Mouse (Mus musculus) c-Kit-positive CD71-negative TER-119-negative erythroid progenitor cells, embryonic 14.5 days (primary cell): ENCODE results near the gene Ager.
A peak's percentile ranks its signal among the peaks of the same experiment; 100 is the strongest.

ENCODE experiments used
- DNase-seq: peaks from one replicate; pipeline ENCODE4 v3.0.0-alpha.2; 2013; ENCODE audit warnings: low read depth

The Ager gene

GRCm38 (mm10) chr17:34597566-34598095 lies at the start of gene Ager:
Gene Ager, plus strand, starts transcription at chr17:34597862.
- DNase-seq: no peak

GRCm38 (mm10) chr17:34549156-34549555 lies 48.5 kb upstream of the Ager start:
- no peak for DNase-seq

GRCm38 (mm10) chr17:34549843-34550242 lies 47.8 kb upstream of the Ager start:
- DNase-seq: no peak

- DNase-seq: peak; percentile 70
These were observed 42.2 kb upstream of the Ager start for GRCm38 (mm10) chr17:34555483-34555882.

GRCm38 (mm10) chr17:34556406-34556805 lies 41.3 kb upstream of the Ager start:
- no peak for DNase-seq

- DNase-seq: no peak
These were observed 40.3 kb upstream of the Ager start for GRCm38 (mm10) chr17:34557411-34557810.

- no peak for DNase-seq
These were observed 38.5 kb upstream of the Ager start for GRCm38 (mm10) chr17:34559116-34559515.

GRCm38 (mm10) chr17:34559895-34560294 lies 37.8 kb upstream of the Ager start:
- no peak for DNase-seq

GRCm38 (mm10) chr17:34560438-34560837 lies 37.2 kb upstream of the Ager start:
- DNase-seq: no peak

GRCm38 (mm10) chr17:34561200-34561599 lies 36.5 kb upstream of the Ager start:
- DNase-seq: peak; percentile 37

- DNase-seq: no peak
These were observed 35.1 kb upstream of the Ager start for GRCm38 (mm10) chr17:34562595-34562994.

- no peak for DNase-seq
These were observed 34.3 kb upstream of the Ager start for GRCm38 (mm10) chr17:34563354-34563753.

GRCm38 (mm10) chr17:34564003-34564421 lies 33.6 kb upstream of the Ager start, which contains the start of gene Notch4:
Gene Notch4, plus strand, starts transcription at chr17:34564268.
- no peak for DNase-seq

GRCm38 (mm10) chr17:34564796-34565195 lies 32.9 kb upstream of the Ager start:
- no peak for DNase-seq

- DNase-seq: no peak
These were observed 30.4 kb upstream of the Ager start for GRCm38 (mm10) chr17:34567311-34567710.

GRCm38 (mm10) chr17:34568421-34568820 lies 29.2 kb upstream of the Ager start:
- no peak for DNase-seq

GRCm38 (mm10) chr17:34569919-34570318 lies 27.7 kb upstream of the Ager start:
- DNase-seq: no peak

- DNase-seq: no peak
These were observed 25.8 kb upstream of the Ager start for GRCm38 (mm10) chr17:34571875-34572274.

GRCm38 (mm10) chr17:34572361-34572760 lies 25.3 kb upstream of the Ager start:
- DNase-seq: no peak

GRCm38 (mm10) chr17:34576577-34576976 lies 21.1 kb upstream of the Ager start:
- no peak for DNase-seq

- no peak for DNase-seq
These were observed 19.6 kb upstream of the Ager start for GRCm38 (mm10) chr17:34578070-34578469.

GRCm38 (mm10) chr17:34582528-34582927 lies 15.1 kb upstream of the Ager start:
- no peak for DNase-seq

- no peak for DNase-seq
These were observed 14.3 kb upstream of the Ager start for GRCm38 (mm10) chr17:34583397-34583796.

- no peak for DNase-seq
These were observed 13.8 kb upstream of the Ager start for GRCm38 (mm10) chr17:34583819-34584218.

GRCm38 (mm10) chr17:34585121-34585520 lies 12.5 kb upstream of the Ager start:
- no peak for DNase-seq
